Mouse (Mus musculus) MEL (cell line): Measurements from ENCODE around the gene Slc7a5. TPM values are rescaled to one million over a fixed set of nuclear protein-coding genes. Genes with fewer than 3 reads are reported as not detected.

Source experiments
- DNase-seq: peaks from one replicate; pipeline ENCODE4 v3.0.0; 2011; ENCODE audit warnings: low read depth, low spot score
- H3K27ac ChIP-seq: 2 replicates; pipeline ENCODE4 v1.5.1; 2012; ENCODE audit warnings: low read depth, mild to moderate bottlenecking, control low read depth, low read length, moderate library complexity; ENCODE audit not compliant: control insufficient read depth
- H3K27me3 ChIP-seq, 2 experiments: fragments of 150-350 bp in 1 of 2; sonication (generic) in 1 of 2; 2 replicates each; pipeline ENCODE4 v1.6.1; 2012; ENCODE audit warnings: low read length in 2 of 2, mild to moderate bottlenecking in 2 of 2, improper control_type of control experiment in 1 of 2, moderate library complexity in 1 of 2; ENCODE audit not compliant: insufficient read depth in 2 of 2, control insufficient read depth in 1 of 2
- H3K36me3 ChIP-seq, 2 experiments: 2 replicates each; pipeline ENCODE4 v1.6.1; 2012 to 2014; ENCODE audit warnings: low read length in 2 of 2, improper control_type of control experiment in 1 of 2, inconsistent platforms in 1 of 2, mild to moderate bottlenecking in 1 of 2; ENCODE audit not compliant: insufficient read depth in 2 of 2, control insufficient read depth in 1 of 2
- H3K4me1 ChIP-seq, 2 experiments: fragments of 150-350 bp in 1 of 2; sonication (generic) in 1 of 2; 2 replicates each; pipeline ENCODE4 v1.6.1; 2012; ENCODE audit warnings: low read length in 2 of 2, improper control_type of control experiment in 1 of 2, mild to moderate bottlenecking in 1 of 2; ENCODE audit not compliant: insufficient read depth in 2 of 2, control insufficient read depth in 1 of 2
- H3K4me3 ChIP-seq, 2 experiments: fragments of 150-350 bp in 1 of 2; sonication (generic) in 1 of 2; 2 replicates each; pipeline ENCODE4 v1.5.1; 2012; ENCODE audit warnings: low read depth in 2 of 2, low read length in 2 of 2, mild to moderate bottlenecking in 2 of 2, moderate library complexity in 2 of 2, control low read depth in 1 of 2, improper control_type of control experiment in 1 of 2; ENCODE audit not compliant: control insufficient read depth in 1 of 2, insufficient read depth in 1 of 2
- H3K79me2 ChIP-seq: 2 replicates; pipeline ENCODE4 v1.6.1; 2012; ENCODE audit warnings: mild to moderate bottlenecking, low read length, moderate library complexity; ENCODE audit not compliant: control insufficient read depth, poor library complexity, insufficient read depth
- H3K9ac ChIP-seq: 2 replicates; pipeline ENCODE4 v1.6.1; 2012; ENCODE audit warnings: low read depth, mild to moderate bottlenecking, control low read depth, low read length, moderate library complexity; ENCODE audit not compliant: control insufficient read depth, poor library complexity, severe bottlenecking
- H3K9me3 ChIP-seq: fragments of 150-350 bp; sonication (generic); replicated peaks from 2 replicates; pipeline ENCODE4 v1.6.1; 2012; ENCODE audit warnings: mild to moderate bottlenecking, low read length, improper control_type of control experiment, moderate library complexity; ENCODE audit not compliant: insufficient read depth
- BHLHE40 ChIP-seq: IDR thresholded peaks from 2 replicates; pipeline ENCODE4 v1.6.1; 2012; ENCODE audit warnings: low read depth, mild to moderate bottlenecking, inconsistent platforms, low read length, improper control_type of control experiment, borderline replicate concordance
- CHD1 ChIP-seq: IDR thresholded peaks from 2 replicates; pipeline ENCODE4 v1.6.1; 2012; ENCODE audit warnings: low read depth, mild to moderate bottlenecking, inconsistent platforms, low read length, improper control_type of control experiment
- CHD2 ChIP-seq: IDR thresholded peaks from 2 replicates; pipeline ENCODE4 v1.6.1; 2011; ENCODE audit warnings: low read length, improper control_type of control experiment
- CTCF ChIP-seq, 3 experiments: IDR thresholded peaks in 2 of 3; conservative IDR thresholded peaks in 1 of 3; 2 replicates each; pipeline ENCODE4 v1.5.1; 2011 to 2012; ENCODE audit warnings: low read length in 3 of 3, low read depth in 2 of 3, mild to moderate bottlenecking in 2 of 3, improper control_type of control experiment in 1 of 3, inconsistent platforms in 1 of 3, mixed read lengths in 1 of 3, moderate library complexity in 1 of 3; ENCODE audit not compliant: control insufficient read depth in 1 of 3, insufficient read depth in 1 of 3, poor library complexity in 1 of 3, severe bottlenecking in 1 of 3
- EP300 ChIP-seq, 2 experiments: IDR thresholded peaks; 2 replicates each; pipeline ENCODE4 v1.6.1; 2011; ENCODE audit warnings: improper control_type of control experiment in 2 of 2, low read length in 2 of 2, low read depth in 1 of 2, mild to moderate bottlenecking in 1 of 2
- ETS1 ChIP-seq: IDR thresholded peaks from 2 replicates; pipeline ENCODE4 v1.6.1; 2012; ENCODE audit warnings: low read depth, mild to moderate bottlenecking, inconsistent platforms, low read length, improper control_type of control experiment, moderate library complexity
- HCFC1 ChIP-seq: IDR thresholded peaks from 2 replicates; pipeline ENCODE4 v1.6.1; 2012; ENCODE audit warnings: low read depth, mild to moderate bottlenecking, inconsistent platforms, low read length, improper control_type of control experiment, moderate library complexity
- MAFK ChIP-seq: IDR thresholded peaks from 2 replicates; pipeline ENCODE4 v1.6.1; 2011; ENCODE audit warnings: low read depth, mild to moderate bottlenecking, low read length, improper control_type of control experiment, borderline replicate concordance
- MAZ ChIP-seq: IDR thresholded peaks from 2 replicates; pipeline ENCODE4 v1.6.1; 2012; ENCODE audit warnings: low read depth, mild to moderate bottlenecking, inconsistent platforms, low read length, improper control_type of control experiment
- MYB ChIP-seq: IDR thresholded peaks from 2 replicates; pipeline ENCODE4 v1.6.1; 2011; ENCODE audit warnings: mild to moderate bottlenecking, low read depth, low read length, improper control_type of control experiment
- MYC ChIP-seq: IDR thresholded peaks from 2 replicates; pipeline ENCODE4 v1.6.1; 2011; ENCODE audit warnings: low read depth, mild to moderate bottlenecking, low read length, improper control_type of control experiment, moderate library complexity
- POLR2AphosphoS2 ChIP-seq: IDR thresholded peaks from 2 replicates; pipeline ENCODE4 v1.6.1; 2011; ENCODE audit warnings: low read length, improper control_type of control experiment
- POLR2AphosphoS5 ChIP-seq: IDR thresholded peaks from 2 replicates; pipeline ENCODE4 v1.6.1; 2012; ENCODE audit warnings: low read depth, borderline replicate concordance, mild to moderate bottlenecking, inconsistent platforms, low read length, moderate library complexity, mixed read lengths
- RCOR1 ChIP-seq: IDR thresholded peaks from 2 replicates; pipeline ENCODE4 v1.6.1; 2012; ENCODE audit warnings: low read depth, mild to moderate bottlenecking, inconsistent platforms, low read length, improper control_type of control experiment
- SIN3A ChIP-seq: IDR thresholded peaks from 2 replicates; pipeline ENCODE4 v1.6.1; 2012; ENCODE audit warnings: low read length, improper control_type of control experiment, inconsistent platforms
- TAL1 ChIP-seq: IDR thresholded peaks from 2 replicates; pipeline ENCODE4 v1.6.1; 2012; ENCODE audit warnings: mild to moderate bottlenecking, inconsistent platforms, low read length, moderate library complexity, mixed read lengths
- TBP ChIP-seq: IDR thresholded peaks from 2 replicates; pipeline ENCODE4 v1.8.0; 2011; ENCODE audit warnings: low read depth, low read length, improper control_type of control experiment
- TCF12 ChIP-seq: IDR thresholded peaks from 2 replicates; pipeline ENCODE4 v1.6.1; 2014; ENCODE audit warnings: low read depth, mild to moderate bottlenecking, inconsistent platforms, low read length, improper control_type of control experiment, moderate library complexity
- UBTF ChIP-seq: IDR thresholded peaks from 2 replicates; pipeline ENCODE4 v1.6.1; 2012; ENCODE audit warnings: low read depth, mild to moderate bottlenecking, inconsistent platforms, low read length, improper control_type of control experiment, moderate library complexity, borderline replicate concordance; ENCODE audit not compliant: insufficient read depth
- USF2 ChIP-seq, 2 experiments: IDR thresholded peaks; 2 replicates each; pipeline ENCODE4 v1.6.1; 2011 to 2012; ENCODE audit warnings: improper control_type of control experiment in 2 of 2, low read length in 2 of 2, borderline replicate concordance in 1 of 2, inconsistent platforms in 1 of 2, low read depth in 1 of 2, mild to moderate bottlenecking in 1 of 2; ENCODE audit not compliant: insufficient read depth in 1 of 2
- ZKSCAN1 ChIP-seq: IDR thresholded peaks from 2 replicates; pipeline ENCODE4 v1.6.1; 2012; ENCODE audit warnings: low read depth, mild to moderate bottlenecking, inconsistent platforms, low read length, improper control_type of control experiment, moderate library complexity
- ZNF384 ChIP-seq: IDR thresholded peaks from 2 replicates; pipeline ENCODE4 v1.6.1; 2012; ENCODE audit warnings: low read depth, mild to moderate bottlenecking, inconsistent platforms, low read length, improper control_type of control experiment
- polyA plus RNA-seq, 2 experiments: library from polyadenylated mRNA; stranded (reverse) in 1 of 2; unstranded in 1 of 2; fragments of >175 nt in 1 of 2; fragments of >200 nt in 1 of 2; gene quantifications; 2 replicates each; pipeline versions ENCODE4 v1.2.1 to v1.2.4; 2012; ENCODE audit warnings: low replicate concordance in 2 of 2, low read depth in 1 of 2; ENCODE audit not compliant: insufficient read length in 2 of 2, insufficient read depth in 1 of 2, missing spikeins in 1 of 2
- total RNA-seq: library from RNA; depleted of rRNA; stranded (reverse); fragments of 300-350 nt; gene quantifications from 2 replicates; pipeline ENCODE4 v1.2.3, GENCODE M21; 2012

Gene Slc7a5
- total and polyA plus RNA-seq, 3 experiments: 55.0 to 263 (median 108) TPM

- TF ChIP-seq MAFK: no peak
- TF ChIP-seq RCOR1: no peak
- no peak for TF ChIP-seq EP300 (IDR thresholded peaks at IDR 0.05; ENCODE audit: low read depth in 1 of 2, low read length in 2 of 2)
- no peak for TF ChIP-seq ZKSCAN1
- TF ChIP-seq CHD2: no peak
- peak; percentile 90 to 95 (median 94) for TF ChIP-seq CTCF (IDR thresholded peaks at IDR 0.05 in 2 of 3, conservative IDR thresholded peaks at IDR 0.05 in 1 of 3; ENCODE audit: control insufficient read depth in 1 of 3, insufficient read depth in 1 of 3, low read depth in 2 of 3, low read length in 3 of 3, poor library complexity in 1 of 3, severe bottlenecking in 1 of 3)
- no peak for TF ChIP-seq TCF12
- no peak for TF ChIP-seq MYC
- no peak for TF ChIP-seq BHLHE40
- no peak for TF ChIP-seq POLR2AphosphoS2
- peak; percentile 42; the same call in 1 of the 2 replicates for TF ChIP-seq SIN3A
Observed at GRCm38 (mm10) chr8:121925624-121926023, 18.1 kb upstream of the Slc7a5 start (continued).

GRCm38 (mm10) chr8:121924681-121925080 is 17.2 kb upstream of the Slc7a5 start:
- H3K4me3 ChIP-seq: no peak overlapping the region
- H3K9me3 ChIP-seq: no peaks in the 10 kb centered on the region
- 0 out of 4 replicates have a peak, but pooled peaks cover 0 to 2% of the 10 kb centered on the region in 2 experiments for H3K36me3 ChIP-seq
- no peaks in the 10 kb centered on the region for H3K79me2 ChIP-seq
- H3K27me3 ChIP-seq: peaks cover 0 to 2% of the 10 kb centered on the region in 2 experiments; a peak in 2 of 4 replicates
- no peak for DNase-seq
- H3K9ac ChIP-seq: no peak overlapping the region
- H3K4me1 ChIP-seq: peaks cover 5 to 8% of the 10 kb centered on the region in 2 experiments
- TF ChIP-seq CHD1 (no peak), USF2 (IDR thresholded peaks at IDR 0.05; ENCODE audit: borderline replicate concordance in 1 of 2, insufficient read depth in 1 of 2, low read depth in 1 of 2, low read length in 2 of 2) (no peak), TBP (no peak), RCOR1 (no peak), POLR2AphosphoS5 (no peak), ETS1 (no peak), MYB (no peak), HCFC1 (no peak), ZNF384 (no peak), CHD2 (no peak), MAZ (no peak), ZKSCAN1 (no peak), MYC (no peak), POLR2AphosphoS2 (no peak), TAL1 (no peak), TCF12 (no peak), SIN3A (no peak), CTCF (IDR thresholded peaks at IDR 0.05 in 2 of 3, conservative IDR thresholded peaks at IDR 0.05 in 1 of 3; ENCODE audit: control insufficient read depth in 1 of 3, insufficient read depth in 1 of 3, low read depth in 2 of 3, low read length in 3 of 3, poor library complexity in 1 of 3, severe bottlenecking in 1 of 3) (no peak; a peak in 1 of 6 replicates), UBTF (no peak)
- H3K27ac ChIP-seq: no peak overlapping the region
